Mouse (Mus musculus): ENCODE measurements around the gene Cnn2.
"Not testable (repeated sequence)": the region's sequence is repeated elsewhere in the genome, so short reads cannot be mapped to it uniquely, and the experiment has no call there.

Cnn2 gene

DNA sequence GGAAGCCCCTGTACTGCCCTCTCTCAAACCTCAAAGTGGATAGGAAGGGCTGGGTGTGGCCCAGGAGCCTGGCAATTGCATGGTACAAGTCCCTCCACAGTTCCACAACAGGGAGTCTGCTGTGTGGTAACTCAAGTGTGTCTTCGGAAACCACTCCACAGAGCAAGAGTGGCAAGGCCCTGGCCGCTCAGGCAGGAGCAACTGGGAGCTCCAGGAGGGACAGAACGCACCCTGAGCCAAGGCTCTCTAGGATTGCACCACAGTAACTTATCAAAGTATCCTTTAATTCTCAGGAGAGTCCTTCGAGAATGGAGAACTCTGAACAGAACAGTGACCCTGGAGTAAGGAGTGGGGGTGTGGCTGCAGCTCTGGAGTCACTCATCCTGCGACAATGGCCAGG is 47.3 kb downstream of the Cnn2 start:
- DNase-seq (ENCODE audit: low spot score in 2 of 2): no peak

DNA sequence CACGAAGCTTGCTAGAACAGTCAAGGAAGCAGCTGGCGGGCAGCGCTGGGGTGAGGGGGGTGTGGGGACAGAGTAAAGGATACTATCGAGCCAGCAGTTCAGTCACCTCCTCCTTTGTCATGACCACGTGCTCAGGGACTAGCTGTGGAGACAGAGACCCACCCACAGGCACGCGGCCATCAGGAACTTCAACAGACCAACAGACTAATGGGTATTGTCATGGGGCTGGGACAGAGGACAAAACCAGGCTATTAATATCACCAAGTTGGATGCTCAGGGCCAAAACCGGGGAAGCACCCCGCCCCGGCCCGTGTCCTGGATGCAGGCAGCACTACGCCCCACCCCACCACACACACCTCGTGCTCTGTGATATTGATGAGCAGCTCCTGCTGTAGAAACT is 48.4 kb downstream of the Cnn2 start:
- DNase-seq (ENCODE audit: low spot score in 2 of 2): no peak

DNA sequence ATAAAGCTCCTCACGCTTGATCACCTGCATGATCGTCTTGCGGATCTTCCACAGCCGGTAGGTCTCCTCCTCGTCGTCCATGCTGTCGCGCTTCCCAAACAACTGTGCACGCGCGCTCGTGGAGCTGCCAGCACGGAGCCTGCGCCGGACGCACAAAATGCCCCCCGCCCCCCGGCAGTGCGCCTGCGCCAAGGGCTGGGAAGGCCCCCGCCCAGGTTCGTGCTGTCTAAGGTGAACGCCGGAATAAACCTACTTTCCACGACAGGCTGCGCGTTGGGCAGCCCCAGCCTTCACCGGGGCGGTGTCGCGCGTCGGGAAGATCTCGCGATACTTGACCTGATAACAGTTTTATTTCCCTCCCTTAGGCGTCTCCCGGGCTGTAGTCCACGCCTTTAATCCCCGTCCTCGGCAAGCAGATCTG is 51.2 kb downstream of the Cnn2 start, which contains the start of gene Polr2e:
Gene Polr2e, minus strand, starts transcription at position 237 of the 421 bp plus-strand sequence.
- DNase-seq (ENCODE audit: low spot score in 2 of 2): peak; percentile 92 to 94

DNA sequence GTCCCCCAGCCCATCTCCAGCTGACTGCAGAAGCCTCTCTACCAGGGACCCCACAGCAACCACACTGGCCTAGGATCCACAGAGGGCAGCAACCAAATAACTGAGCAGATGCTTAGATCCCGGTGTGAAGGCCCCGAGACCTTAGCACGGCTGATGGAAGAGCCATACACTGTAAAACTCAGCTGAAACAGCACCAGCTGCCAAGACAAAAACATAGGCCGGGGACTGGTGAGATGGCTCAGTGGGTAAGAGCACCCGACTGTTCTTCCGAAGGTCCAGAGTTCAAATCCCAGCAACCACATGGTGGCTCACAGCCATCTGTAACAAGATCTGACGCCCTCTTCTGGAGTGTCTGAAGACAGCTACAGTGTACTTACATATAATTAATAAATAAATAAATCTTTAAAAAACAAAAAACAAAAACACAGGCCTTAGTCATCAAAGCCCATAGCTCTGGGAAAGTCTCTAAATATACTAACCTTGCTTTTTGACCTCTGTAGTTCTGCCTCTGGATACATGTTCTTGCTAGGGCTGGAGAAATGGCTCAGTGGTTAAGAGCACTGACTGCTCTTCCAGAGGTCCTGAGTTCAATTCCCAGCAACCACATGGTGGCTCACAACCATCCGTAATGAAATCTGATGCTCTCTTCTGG is 53.2 kb downstream of the Cnn2 start:
- DNase-seq (ENCODE audit: low spot score in 2 of 2): not testable (repeated sequence)

DNA sequence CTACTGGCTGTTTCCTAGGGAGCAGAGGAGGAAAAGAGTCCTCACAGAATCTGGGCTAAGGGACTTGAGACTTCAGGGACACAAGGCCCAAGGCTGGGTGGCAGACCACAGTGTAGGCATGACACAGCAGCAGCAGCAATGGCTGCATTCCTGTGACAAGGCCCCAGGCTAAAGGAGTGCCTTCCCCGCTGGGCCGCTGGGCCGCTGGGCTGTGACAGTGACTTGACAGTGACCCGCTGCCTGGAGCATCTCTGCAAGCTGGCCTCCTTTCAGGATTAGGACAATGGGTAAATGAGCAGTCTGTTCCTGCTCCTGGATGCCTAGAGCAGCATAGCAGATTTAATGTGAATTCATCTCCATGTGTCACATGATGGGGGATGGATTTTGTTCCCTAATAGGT is 55.7 kb downstream of the Cnn2 start:
- no peak for DNase-seq (ENCODE audit: low spot score in 2 of 2)

DNA sequence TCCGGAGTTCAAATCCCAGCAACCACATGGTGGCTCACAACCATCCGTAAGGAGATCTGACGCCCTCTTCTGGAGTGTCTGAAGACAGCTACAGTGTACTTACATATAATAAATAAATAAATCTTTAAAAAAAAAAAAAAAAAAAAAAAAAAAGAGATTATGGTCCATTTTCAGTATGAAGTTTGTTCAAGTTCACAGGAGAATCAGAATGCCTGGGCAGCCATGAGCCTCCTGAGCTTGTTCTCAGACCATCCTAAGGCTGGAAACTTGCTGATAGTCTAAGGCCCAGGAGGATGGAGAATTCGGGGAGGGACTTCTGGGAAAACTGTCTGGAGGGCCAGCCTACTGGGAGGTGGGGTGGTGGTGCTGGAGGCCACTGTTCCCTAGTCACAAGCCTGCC is 57.0 kb downstream of the Cnn2 start:
- DNase-seq (ENCODE audit: low spot score in 2 of 2): not testable (repeated sequence)
